Mouse (Mus musculus): ENCODE measurements at regions not wholly inside any gene's neighbourhood (a gene's known extent, or its start where the extent isn't known, plus 50 kb on each side); places are given as distances from the start of the nearest gene placed in this dataset.

DNA sequence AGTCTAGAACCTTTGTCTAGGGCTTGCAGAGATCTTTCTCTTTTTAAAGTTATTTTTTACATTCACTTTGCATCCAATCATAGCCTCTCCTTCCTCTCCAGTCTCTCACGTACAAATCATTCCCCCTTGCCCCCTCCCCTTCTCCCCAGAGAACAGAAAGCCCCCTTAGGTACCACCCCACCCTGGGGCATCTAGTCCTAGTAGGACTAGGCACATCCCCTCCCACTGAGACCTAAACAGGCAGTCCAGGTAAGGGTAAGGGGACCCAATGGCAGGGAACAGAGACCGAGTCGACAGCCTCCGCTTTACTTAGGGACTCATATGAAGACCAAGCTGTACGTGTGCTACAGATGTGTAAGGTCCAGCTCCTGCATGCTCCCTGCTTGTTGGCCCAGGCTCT is 59.3 kb upstream of the D16Ertd472e start:
- no peak for TF ChIP-seq CTCF (IDR thresholded peaks at IDR 0.05; ENCODE audit: extremely low read depth, insufficient read length, insufficient replicate concordance, low read depth, low read length)
- TF ChIP-seq POLR2A (IDR thresholded peaks at IDR 0.05; ENCODE audit: low read depth, low read length) = no peak

All from small intestine, adult 2 months (tissue).